Mouse (Mus musculus): ENCODE measurements at regions not wholly inside any gene's neighbourhood (a gene's known extent, or its start where the extent isn't known, plus 50 kb on each side); places are given as distances from the start of the nearest gene placed in this dataset.

DNA sequence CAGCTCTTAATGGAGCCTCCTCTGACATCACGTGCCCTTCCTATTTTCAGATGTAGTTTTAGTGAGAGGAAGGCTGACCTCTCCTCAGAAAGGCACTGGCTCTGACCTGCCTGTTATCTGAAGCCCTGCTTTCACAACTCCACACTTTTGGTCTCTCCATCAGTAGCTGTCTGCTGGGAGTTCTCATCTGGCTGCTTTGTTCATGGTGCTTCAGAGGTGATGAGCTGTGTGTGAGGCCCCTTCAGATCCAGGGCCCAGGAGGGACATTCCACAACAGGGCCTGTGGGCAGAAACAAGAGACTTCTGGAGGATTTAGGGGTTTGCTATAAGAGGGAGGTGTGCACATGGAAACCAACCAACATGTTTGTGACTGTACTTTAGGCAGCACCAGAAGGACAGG, 50.8 kb upstream of the Fhl2 start:
- no peak for DNase-seq

DNA sequence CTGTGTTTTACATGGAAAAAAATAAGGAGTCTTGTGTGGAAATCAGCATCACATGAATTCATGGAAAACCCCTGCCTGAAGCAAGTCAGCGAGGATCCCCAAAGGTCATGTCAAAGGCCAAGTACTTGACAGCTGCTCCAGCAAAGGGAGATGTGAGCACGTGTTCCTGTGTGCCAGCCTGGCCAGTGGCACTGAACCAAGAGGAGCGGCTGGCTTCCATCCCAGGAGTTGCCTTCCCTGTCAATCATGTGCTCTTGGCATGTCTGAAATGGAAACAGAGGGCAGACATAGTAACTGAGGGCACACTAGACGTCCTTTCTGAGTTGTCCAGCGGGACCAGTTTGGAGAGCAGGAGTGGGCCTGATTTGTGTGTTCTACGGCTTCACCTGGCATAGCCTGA, 53.5 kb upstream of the Fhl2 start:
- no peak for DNase-seq

DNA sequence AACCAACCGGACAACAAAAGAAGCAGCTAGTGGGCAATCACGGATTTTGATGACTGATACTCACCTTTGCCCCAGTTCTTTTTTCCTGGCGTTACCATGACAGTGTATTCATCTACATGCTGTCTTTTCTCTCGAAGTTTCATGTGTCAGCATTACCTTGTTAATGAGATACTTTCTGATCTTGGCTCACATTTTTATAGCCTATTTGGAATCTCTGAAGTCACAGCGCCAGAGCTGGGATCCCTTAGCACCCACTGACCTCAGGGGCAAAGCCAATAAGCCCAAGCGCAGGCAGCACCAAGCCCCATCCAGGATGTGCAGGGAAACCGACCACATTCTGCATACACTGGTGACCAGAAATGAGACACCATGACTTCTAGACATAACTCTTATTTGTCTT, 54.6 kb upstream of the Fhl2 start:
- DNase-seq: no peak

GRCm38 (mm10) chr1:43254129-43254528, 57.3 kb upstream of the Fhl2 start:
- no peak for DNase-seq

- no peak for DNase-seq
Measured at GRCm38 (mm10) chr1:43256078-43256477, 59.3 kb upstream of the Fhl2 start.

GRCm38 (mm10) chr1:43257909-43258308, 61.1 kb upstream of the Fhl2 start:
- DNase-seq: no peak

DNA sequence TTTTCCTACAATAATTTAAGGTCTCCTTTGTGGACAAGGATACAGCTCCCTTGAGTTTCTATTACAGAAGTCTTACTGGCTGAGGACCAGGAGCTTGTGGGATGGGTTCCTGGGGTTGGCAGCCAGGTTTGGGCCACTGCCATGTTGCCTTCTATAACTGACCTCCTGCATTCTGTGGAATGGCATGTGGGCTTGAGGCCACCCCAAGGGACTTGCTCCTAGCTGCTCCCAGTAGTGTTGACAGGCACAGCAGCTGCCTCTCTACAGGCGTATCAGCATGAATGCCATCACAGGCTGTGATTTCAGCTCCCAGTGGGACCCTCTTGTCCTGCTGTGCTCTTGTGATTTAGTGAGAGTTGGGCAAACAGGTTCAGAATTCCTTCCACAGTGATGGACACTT, 63.1 kb upstream of the Fhl2 start:
- no peak for DNase-seq

GRCm38 (mm10) chr1:43260491-43260890, 63.7 kb upstream of the Fhl2 start:
- no peak for DNase-seq

- peak; percentile 48 to 63 for DNase-seq
Measured at GRCm38 (mm10) chr1:43264407-43264889, 67.7 kb upstream of the Fhl2 start.

DNA sequence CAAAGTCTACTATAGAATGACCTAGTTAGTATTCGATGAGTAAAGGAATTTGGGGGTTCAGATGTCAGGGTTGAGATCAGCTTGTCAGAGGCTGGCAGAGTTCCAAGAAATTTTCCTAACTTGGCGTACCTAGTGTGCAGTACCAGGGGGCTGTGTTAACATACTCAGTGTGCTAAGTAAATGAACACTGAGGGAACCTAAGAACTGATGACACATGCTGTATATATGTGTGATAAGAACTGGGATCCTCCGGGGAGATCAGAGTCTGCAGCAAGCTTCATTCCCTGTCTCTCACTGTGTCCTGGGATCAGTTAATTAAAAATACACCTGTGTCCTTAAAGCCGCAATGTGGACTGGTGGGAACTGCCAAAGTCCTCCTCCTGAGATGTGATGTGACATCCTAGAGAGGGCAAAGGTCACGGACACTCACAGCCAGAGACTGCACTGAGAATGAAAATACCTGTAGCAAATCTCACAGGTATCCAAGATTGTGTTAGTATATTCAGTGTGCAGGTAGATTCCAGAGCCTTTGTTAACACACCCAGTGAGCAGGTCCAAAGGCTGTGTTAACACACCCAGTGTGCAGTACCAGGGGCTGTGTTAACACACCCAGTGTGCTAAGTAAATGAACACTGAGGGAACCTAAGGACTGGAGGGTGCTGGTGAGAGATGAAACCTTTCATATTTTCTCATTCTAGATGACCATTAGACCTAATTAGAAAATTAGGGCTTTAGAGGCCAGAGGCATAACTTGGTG, 69.1 kb upstream of the Fhl2 start:
- no peak for DNase-seq

GRCm38 (mm10) chr1:43269685-43270084, 72.9 kb upstream of the Fhl2 start:
- DNase-seq: no peak

GRCm38 (mm10) chr1:43273236-43273868, 76.6 kb upstream of the Fhl2 start:
- no peak for DNase-seq

DNA sequence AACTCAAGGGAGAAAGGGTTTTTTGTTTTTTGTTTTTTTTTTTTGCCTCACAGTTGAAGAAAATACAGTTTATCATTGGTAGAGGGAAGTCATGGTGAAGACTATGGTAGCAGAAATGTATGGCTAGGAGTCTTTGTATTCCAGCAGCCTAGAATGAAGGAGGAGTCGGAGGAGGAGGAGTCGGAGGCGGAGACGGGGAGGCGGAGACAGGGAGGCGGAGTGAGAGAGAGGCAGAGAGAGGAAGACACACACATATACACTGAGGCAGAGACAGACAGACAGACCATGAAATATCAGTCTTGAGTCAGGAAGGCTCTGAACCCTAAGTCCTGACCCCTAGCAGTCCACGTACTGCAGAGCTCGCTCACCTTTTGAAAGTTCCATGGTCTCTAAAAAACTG, 95.0 kb upstream of the Fhl2 start:
- DNase-seq: no peak

DNA sequence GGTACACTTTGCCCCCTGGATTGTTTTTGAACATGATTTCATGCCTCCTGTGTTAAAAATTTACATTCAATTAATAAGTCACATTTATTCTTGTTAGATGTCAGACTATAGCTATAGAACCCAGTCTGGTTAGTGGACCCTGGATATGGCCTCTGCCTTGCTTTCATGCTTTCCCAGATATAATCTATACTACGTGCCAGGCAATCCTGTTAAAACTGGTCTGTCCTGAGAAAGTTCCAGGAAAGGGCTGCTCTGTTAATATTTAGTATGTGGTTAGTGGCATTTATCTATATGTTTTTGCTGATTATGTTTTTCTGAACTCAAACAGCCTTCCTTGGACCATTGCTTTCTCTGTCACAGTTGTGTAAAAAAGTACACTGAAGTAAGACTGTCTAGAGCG, 95.8 kb upstream of the Fhl2 start:
- DNase-seq: no peak

GRCm38 (mm10) chr1:43294221-43295012, 97.6 kb upstream of the Fhl2 start:
- DNase-seq: no peak

DNA sequence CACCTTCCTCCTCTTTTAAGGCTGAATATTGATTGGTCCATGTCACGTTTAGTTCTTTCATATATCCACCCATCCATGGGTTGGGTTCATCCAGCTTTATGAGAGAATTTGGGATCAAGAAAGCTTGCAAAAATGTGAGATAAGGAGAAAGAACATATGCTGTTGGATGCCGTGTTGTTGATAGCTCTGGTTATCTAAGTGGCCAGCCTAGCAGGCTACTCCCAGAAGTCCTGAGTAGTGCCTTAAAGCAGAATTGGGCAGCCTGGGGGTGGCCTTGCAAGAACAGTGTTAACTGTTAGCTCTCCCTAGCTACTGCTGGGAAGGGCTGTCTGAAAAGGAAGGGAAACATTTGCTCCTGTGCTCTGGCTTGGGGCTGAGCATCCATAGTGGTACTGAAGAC, 100.8 kb upstream of the Fhl2 start:
- DNase-seq: no peak

DNA sequence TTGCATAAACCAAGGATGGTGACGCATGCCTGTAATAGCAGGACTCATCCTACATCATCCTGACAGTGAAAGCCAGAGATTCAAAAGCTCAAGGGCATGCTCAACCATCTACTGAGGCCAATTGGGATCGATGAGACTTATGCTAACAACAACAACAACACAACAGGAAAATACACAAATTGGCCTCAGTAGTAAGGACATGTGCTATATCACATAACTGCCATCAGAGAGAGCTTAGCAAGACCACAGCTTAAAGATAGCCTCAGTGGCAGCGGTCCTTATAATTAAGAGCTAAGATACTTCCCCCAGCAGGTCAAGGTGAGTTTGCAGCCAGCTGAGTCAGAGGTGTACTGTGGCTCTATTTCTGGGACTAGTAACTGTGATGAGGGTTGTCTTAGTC, 102.0 kb upstream of the Fhl2 start:
- DNase-seq: no peak

DNA sequence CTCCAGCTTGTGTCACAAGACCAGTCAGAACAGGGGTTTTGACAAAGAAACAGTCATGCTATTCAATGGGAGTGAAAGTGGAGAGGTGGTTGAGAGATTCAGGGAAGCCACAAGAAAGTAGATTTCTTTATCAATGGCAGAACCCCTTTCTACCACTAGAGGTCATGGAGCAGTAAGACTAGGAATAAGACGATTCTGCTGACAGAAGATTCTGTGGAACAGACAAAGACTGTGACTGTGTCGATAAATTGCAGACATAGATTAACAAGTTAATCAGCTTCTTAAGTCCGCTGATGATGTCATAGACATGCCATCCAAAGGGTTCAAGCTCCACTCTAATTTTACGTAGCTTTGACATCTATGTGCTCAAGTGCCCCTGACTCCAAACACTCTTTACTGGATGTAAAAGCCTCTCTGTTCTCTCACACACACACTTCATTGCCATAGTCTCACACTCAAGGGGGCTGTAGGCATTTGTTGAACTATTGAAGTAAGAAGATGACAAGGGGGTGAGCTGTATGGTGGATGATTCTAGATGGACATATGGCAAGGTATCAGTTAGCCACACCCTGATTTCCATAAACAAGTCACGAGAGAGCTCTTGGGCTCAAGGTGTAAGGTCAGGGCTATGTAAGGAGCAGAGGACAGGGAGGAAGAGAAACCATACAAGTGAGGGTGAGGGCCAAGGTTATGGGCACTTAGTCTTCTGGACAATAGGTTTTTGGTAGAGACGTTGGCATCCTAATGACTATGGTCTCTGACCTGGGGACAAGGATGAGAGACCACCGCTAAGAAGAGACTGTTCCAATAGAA, 102.9 kb upstream of the Fhl2 start:
- no peak for DNase-seq

GRCm38 (mm10) chr1:43300676-43301075, 103.9 kb upstream of the Fhl2 start:
- no peak for DNase-seq

DNA sequence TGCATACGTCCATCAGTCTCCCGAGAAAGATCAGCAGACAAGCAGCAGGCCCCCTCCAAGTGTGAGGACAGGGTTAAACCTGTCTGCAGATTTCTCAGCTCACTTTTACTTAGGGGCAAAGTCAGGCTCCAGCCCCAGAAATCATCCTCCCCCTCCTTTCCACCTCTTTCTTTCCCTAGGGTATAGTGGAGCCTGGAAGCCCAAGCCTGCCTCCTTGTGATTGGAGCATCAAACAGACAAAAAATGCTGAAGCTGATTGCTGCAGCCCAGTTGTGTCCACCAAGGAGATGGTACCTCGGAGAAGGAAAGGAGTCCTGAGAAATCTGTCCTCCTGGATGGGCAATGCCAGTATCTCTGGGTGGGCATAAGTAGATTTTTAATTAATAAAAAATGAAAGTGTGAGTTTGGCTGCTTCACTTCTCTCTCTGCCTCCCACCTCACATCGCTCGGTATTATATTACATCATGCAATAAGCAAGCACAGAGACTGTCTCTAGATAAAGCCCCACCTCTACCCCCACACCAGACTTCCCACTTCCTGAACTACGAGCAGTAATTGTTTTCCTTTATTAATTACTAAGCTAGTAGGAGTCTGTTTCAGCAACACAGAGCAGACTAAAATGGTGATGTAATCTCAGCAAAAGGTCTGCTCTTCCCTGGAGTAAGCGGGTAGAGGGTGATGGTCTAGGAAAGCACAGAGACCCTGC, 105.2 kb upstream of the Fhl2 start:
- no peak for DNase-seq

GRCm38 (mm10) chr1:43302657-43303056, 105.9 kb upstream of the Fhl2 start:
- DNase-seq: no peak
